Mouse (Mus musculus): ENCODE data around the gene Metap1.

Gene Metap1

DNA sequence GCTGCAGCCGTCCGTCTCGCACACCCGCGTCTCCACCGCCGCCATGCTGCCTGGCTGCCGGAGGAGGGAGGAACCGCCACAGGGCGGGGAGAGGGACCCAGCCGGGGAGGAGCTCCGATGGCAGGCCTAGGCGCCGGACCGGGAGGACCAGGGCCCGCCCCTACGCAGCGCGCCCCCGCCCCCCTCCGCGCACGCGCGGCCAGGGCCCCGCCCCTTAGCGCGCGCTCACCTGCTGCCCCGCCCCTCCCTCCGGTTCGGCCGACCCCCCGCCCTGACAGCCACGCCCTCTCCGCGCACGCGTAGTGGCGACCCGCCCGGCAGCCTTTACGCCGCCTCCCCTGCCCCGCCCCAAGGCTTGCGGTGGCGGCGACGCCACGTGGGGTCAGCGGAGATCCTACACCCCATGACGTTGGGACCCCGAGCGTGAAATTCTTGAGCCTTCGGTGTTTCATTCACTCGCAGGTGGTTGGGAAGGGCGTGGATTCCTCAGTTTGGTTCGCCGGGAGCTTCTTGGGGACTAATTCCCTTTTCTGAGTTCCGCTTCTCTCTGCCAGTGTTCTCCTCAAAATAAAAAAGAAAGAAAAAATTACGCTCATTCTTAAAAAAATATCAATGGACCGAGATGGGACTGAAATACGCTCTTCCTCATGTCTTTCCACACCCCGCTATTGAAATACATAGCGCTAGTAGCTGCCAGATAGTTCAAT is at the start of gene Metap1:
Gene Metap1, minus strand, starts transcription at position 189 of the 707 bp plus-strand sequence.
- DNase-seq: peak; percentile 95

DNA sequence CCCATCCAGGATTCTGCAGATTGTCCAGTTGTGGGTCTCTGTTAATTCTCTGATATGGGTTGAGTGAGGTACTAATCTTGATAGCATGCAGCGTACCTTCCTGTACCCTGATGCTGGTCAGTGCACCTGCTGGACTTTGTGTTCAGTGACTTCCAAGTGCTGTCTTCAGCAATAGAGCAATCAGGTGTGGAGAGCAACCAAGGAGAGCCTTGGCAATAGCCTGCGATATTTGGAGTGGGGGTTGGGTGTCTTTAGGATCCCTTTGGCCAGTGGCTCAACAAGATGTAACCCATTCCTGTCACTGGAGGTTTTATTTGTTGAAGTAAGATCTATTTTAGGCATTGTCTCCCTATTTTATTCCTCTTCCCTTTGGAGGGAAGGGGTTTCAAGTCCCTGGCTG is 46.7 kb upstream of the Metap1 start:
- no peak for DNase-seq

- DNase-seq: no peak
These were observed 43.4 kb upstream of the Metap1 start for GRCm38 (mm10) chr3:138532764-138533163.

GRCm38 (mm10) chr3:138531479-138532181 is 42.3 kb upstream of the Metap1 start:
- no peak for DNase-seq

GRCm38 (mm10) chr3:138530578-138531478 is 41.5 kb upstream of the Metap1 start:
- no peak for DNase-seq

GRCm38 (mm10) chr3:138528265-138528664 is 39.0 kb upstream of the Metap1 start:
- DNase-seq: no peak

DNA sequence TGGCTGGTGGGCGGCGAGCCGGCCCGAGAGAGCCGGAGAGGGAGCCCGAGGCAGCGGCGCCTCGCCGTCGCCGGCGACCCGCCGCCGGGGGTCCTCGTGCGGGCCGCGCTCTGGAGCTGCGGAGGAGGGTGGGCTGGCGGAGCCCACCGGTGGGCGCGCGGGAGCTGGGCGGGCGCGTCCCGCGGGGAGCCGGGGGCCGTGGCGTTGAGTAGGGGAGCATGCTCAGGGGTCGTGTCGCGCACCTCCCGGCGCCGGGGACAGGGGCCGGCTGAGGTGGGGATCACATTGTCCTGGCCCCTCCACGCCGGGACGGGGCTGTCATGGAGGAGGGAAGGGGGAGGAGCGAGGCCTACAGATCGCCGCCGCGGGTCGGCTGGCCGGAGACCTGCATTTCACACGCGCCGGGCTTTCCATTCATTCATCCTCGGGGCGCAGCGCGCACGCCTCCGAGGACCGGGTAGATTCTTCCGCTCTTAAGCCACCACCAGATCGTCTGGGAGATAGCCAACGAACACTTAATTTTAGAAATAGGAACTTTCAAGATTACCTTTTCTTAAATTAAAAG is 38.4 kb upstream of the Metap1 start:
- DNase-seq: peak; percentile 55

DNA sequence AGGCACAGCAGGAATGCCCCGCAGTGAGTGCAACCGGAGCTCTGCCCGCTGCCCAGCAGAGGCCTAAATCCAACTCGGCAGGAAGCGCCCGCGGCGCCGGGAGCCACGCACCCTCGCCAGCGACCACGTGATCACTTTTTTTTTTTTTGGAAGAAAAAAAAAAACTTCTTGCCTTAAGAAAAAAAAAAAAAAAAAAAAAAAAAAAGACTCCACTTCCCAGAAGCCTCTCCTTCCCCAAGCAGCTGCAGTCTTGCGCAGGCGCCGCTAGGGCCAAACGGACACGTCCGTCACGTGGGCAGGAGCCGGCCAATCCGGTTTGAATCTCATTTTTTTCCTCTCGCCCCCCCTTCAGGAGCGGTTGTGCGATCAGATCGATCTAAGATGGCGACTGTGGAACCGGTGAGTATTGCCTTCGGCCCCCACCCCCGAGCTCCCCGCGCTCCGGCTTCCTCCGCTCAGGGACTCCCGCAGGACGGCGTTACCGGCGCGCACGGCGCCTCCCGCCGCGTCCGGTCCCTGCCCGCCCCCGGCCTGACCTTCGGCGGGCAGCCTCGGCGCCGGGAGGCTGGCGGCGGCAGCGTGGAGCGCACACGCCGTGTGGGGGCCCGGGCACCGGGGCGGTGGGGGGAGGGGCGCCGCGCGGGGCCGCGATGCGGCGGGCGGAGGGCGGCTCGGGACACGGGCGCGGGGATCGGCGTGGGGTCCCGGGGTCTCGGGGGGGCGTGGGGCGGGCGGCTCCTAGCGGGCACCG is 37.8 kb upstream of the Metap1 start:
- DNase-seq: peak; percentile 97

DNA sequence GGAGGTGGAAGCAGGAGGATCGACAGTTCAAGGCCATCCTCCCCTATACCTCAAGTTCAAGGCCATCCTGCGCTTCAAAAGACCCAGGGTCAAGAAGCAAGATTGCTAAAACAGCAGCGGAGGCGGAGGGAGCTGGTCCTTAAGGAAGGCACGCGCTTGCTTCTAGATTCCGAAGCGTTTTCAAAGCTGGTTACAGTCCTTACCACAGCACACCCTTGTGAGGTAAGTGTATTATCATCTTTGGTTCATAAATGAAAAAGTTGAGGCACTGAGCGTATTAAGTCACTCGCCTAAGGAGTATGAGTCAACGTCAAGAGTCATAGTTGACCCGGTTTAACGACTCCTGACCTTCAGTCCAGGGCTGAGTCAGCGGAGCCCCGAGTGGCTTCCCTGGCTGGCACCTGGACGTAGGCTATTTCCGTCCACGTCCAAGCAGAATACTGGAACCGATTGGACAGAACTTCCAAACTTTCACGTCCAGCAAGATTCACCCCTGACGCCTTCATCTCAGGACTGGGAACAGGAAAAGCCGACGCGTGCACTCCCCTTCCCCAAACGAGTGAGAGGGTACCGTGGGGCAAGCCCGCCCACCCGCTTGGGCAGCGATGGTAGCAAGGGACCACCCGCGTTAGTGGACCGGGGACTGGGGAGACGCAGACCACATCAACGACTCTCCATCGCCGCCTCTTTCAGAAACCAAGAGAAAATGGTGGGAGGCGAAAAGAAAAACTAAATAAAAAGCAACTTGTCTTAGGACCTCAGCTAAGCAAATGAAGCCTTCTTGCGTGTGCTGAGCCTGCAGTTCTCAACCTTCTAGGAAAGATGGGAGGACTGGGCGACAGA is 37.0 kb upstream of the Metap1 start, which contains the start of gene Eif4e:
Gene Eif4e, plus strand, starts transcription at position 107 of the 843 bp plus-strand sequence.
- DNase-seq: no peak

DNA sequence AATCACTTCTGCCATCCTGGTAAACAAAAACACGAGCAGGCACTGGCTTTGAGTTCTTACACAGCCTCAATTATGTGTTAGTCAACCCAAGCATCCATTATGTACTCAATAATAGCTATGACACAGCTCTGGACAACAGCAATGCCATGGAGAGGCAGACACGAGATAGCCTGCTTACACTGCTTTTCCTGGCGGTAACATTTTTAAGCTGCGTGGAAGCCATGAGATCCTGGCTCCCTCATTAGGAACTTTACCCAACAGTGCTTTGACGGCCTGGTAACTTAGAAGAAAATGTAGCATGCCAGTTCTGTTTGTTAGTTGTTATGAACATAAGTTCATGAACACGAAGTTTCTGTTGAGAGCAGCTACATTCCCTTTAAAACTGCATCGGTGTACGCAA is 36.2 kb upstream of the Metap1 start:
- no peak for DNase-seq

DNA sequence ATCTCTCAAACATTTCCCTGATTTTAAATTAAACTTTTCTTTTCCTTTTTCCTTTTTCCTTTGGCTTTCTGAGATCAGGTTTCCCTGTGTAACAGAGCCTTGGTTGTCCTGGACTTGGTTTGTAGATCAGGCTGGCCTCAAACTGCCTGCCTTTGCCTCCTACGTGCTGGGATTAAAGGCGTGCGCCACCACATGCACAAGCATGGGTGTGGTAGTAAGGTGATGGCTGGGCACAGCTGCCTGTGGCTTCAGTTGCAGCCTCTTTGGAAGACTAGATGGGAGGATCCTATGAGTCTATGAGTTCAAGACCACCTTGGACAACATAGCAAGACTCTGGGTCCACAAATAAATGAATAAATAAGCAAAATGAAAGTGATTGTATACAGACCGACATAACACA is 34.6 kb upstream of the Metap1 start:
- no peak for DNase-seq

DNA sequence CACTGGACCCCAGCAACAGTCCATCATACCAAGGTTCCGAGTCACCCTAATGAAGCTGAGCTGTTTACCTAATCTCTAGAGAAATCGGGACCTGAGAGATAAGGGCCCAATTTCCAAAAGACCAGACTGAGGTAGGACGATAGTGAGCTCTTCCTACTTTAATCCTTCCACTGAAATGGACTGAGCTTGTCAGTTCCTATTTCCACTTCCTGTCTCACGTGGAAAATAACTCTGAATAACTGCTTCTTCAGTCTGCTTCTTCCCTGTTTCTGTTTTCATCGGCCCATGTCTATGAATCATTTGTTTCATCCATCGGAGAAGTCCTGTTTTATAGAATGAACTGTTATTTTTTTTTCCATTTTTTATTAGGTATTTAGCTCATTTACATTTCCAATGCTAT is 29.9 kb upstream of the Metap1 start:
- no peak for DNase-seq

DNA sequence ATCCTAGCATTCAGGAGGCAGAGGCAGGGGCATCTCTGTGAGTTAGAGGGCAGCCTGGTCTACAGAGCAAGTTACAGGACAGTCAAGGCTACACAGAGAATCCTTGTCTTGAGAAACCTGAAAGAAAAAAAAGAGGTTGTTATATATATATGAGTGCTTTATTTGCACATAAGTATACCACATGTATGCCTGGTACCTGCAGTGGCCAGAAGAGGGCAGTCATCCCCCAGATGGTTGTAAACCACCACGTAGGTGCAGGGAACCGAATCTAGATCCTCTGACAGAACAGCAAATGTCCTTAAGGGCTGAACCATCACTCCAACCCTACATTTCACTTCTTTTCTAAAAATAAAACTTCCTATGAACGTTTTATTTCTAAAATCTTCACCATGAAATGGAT is 28.6 kb upstream of the Metap1 start:
- DNase-seq: no peak

GRCm38 (mm10) chr3:138515656-138516370 is 26.5 kb upstream of the Metap1 start:
- DNase-seq: no peak

DNA sequence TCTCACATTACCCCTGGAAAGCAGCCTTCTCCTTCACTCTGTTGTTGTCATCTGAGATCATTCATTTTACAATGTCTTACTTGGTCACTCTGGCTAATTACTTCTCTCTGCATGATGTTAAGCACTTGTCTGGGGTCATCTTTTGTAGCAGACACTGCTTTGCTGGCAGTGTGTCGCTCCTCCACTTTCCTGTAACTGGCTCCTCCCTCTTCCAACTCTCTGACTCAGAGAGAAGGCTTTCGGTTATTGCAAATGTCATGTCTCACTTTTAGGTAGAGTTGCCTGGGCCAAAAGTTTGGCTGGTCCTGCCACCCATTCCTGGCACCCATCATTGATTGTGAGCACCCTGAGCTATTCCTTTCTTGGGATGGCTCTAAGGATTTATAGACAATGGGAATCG is 25.4 kb upstream of the Metap1 start:
- DNase-seq: no peak

- no peak for DNase-seq
These were observed 23.9 kb upstream of the Metap1 start for GRCm38 (mm10) chr3:138513243-138513642.

DNA sequence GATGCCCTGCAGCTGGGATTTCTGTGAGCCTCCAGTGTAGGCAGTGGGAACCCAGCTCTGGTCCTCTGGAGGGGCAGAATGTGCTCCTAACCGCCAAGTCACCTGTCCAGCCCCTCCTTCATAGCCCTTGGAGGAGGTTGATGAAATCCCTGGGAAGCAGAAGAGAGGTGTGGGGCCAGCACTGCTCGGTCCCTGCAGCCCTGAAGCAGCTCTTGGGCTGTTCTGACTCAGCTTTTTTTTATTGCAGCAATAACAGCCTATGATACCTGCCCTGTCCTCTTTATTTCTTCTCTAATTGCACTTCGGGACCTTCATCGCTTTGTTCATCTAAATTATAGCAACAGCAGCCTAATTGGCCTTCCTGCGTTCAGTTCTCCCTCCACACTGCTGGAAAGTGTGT is 21.2 kb upstream of the Metap1 start:
- DNase-seq: no peak

DNA sequence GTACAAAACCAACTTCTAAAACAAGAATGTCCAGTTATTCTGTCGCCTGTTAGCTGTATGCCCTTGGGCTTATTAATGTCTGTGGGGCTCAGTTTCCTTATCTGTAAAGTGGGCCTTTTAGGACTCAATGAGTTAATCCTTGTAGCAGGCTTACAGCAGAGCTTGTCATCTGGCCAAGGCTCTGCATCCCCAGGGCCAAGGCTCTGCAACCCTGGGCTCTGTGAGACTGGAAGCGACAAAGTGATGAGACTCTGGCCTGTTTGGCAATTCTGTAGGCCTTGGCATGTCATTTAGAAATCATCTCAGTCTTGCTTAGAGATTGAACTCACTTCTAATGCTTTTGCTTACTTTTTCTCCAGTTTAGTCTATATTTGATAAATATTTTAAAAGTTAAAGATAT is 20.3 kb upstream of the Metap1 start:
- DNase-seq: no peak

DNA sequence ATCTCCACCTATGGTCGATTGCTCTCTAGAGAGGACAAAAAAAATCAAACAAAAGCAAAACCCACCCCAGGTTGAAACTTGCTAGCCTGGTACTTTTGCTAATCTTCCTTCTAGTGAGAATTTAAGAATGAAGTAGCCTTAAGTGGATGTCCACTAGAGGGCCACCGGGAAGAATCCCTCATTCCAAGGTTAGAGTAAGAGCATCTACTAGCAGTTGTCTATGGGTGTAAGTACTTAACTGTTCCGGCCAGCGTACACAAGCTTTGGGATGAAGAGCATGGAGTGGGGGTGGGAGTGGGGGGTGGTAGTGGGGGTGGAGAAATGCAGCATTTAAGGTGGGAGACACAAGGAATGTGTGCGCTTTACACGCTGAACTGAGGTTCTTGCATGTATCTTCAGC is 17.4 kb upstream of the Metap1 start:
- DNase-seq: no peak

GRCm38 (mm10) chr3:138503754-138504153 is 14.4 kb upstream of the Metap1 start:
- no peak for DNase-seq
